Mouse (Mus musculus) cerebellum, adult 2 months (tissue): Measurements from ENCODE around the gene Cacna1a. TPM values are rescaled to one million over a fixed set of nuclear protein-coding genes. Genes with fewer than 3 reads are reported as not detected.
A peak's percentile ranks its signal among the peaks of the same experiment; 100 is the strongest.

ENCODE experiments used
- DNase-seq, 2 experiments: peaks; one replicate each; pipeline ENCODE4 v3.0.0; 2021
- H3K27ac ChIP-seq: fragments of 200-500 bp; 2 replicates; pipeline ENCODE4 v1.5.1; 2012; ENCODE audit warnings: low read length, control low read depth, inconsistent platforms; ENCODE audit not compliant: insufficient read depth
- H3K27me3 ChIP-seq: fragments of 200-500 bp; 2 replicates; pipeline ENCODE4 v1.6.1; 2012; ENCODE audit warnings: inconsistent platforms, mild to moderate bottlenecking, low read length, moderate library complexity; ENCODE audit not compliant: control insufficient read depth, insufficient read depth
- H3K4me1 ChIP-seq: fragments of 200-500 bp; 2 replicates; pipeline ENCODE4 v1.6.1; 2011; ENCODE audit warnings: low read length; ENCODE audit not compliant: control insufficient read depth, insufficient read depth
- H3K4me3 ChIP-seq: fragments of 200-500 bp; replicated peaks from 2 replicates; pipeline ENCODE3; 2011; ENCODE audit warnings: mild to moderate bottlenecking, low read depth, low read length, control low read depth; ENCODE audit not compliant: insufficient read depth
- CTCF ChIP-seq: fragments of 200-500 bp; IDR thresholded peaks from 2 replicates; pipeline ENCODE4 v1.5.1; 2011; ENCODE audit warnings: low read depth, mild to moderate bottlenecking, control low read depth, low read length, moderate library complexity, borderline replicate concordance; ENCODE audit not compliant: insufficient read depth
- POLR2A ChIP-seq: fragments of 200-500 bp; IDR thresholded peaks from 2 replicates; pipeline ENCODE4 v1.6.1; 2011; ENCODE audit warnings: low read length, control low read depth, borderline replicate concordance; ENCODE audit not compliant: insufficient read depth
- WGBS: fragments of 180-500 bp; shearing (Covaris S2); methylation state at CpG from one replicate; pipeline ENCODE4 v1.1.7; 2018; 5-methylcytosine and 5-hydroxymethylcytosine counted together
- polyA plus RNA-seq: library from polyadenylated mRNA; depleted of rRNA; stranded (reverse); fragments of >200 nt; gene quantifications from 2 replicates; pipeline ENCODE4 v1.2.3, GENCODE M21; 2012

Gene Cacna1a
- polyA plus RNA-seq, 1 experiment = 220 TPM

GRCm38 (mm10) chr8:84458853-84459252 is 70.6 kb downstream of the Cacna1a start:
- TF ChIP-seq POLR2A = no peak
- no peak for TF ChIP-seq CTCF
- Histone ChIP-seq H3K4me3 (no peak overlapping the region), H3K4me1 (peaks cover 49% of the 10 kb centered on the region), H3K27ac (peak overlapping the region; percentile 77), H3K27me3 (no peaks in the 10 kb centered on the region)
- DNase-seq = peak; percentile 40 to 42
- WGBS = 37% methylated on average over 7 of the region's 7 CpGs

- 7% methylated on average over 5 of the region's 5 CpGs for WGBS
- TF ChIP-seq POLR2A (no peak), CTCF (no peak)
- peak overlapping the region; percentile 77 for H3K27ac ChIP-seq
- peak; percentile 68 to 75 for DNase-seq
- H3K4me1 ChIP-seq = peaks cover 47% of the 10 kb centered on the region
- H3K4me3 ChIP-seq = no peak overlapping the region
- H3K27me3 ChIP-seq = no peaks in the 10 kb centered on the region
These were observed 71.0 kb downstream of the Cacna1a start for GRCm38 (mm10) chr8:84459276-84459675.

GRCm38 (mm10) chr8:84460698-84461097 is 72.5 kb downstream of the Cacna1a start:
- no peak for DNase-seq
- no peak overlapping the region for H3K4me3 ChIP-seq
- no peaks in the 10 kb centered on the region for H3K27me3 ChIP-seq
- peaks cover 45% of the 10 kb centered on the region for H3K4me1 ChIP-seq
- 86% methylated on average over 2 of the region's 2 CpGs for WGBS
- no peak for TF ChIP-seq CTCF
- TF ChIP-seq POLR2A = no peak
- no peak overlapping the region; the same call in 1 of the 2 replicates for H3K27ac ChIP-seq

GRCm38 (mm10) chr8:84466932-84467331 is 78.7 kb downstream of the Cacna1a start:
- Histone ChIP-seq H3K4me3 (no peak overlapping the region), H3K27me3 (no peaks in the 10 kb centered on the region), H3K27ac (peak overlapping the region; percentile 44; the same call in 1 of the 2 replicates), H3K4me1 (peaks cover 51% of the 10 kb centered on the region)
- WGBS = 3% methylated on average over 1 of the region's 1 CpGs
- no peak for TF ChIP-seq CTCF
- TF ChIP-seq POLR2A = no peak
- DNase-seq = peak; percentile 64 to 90

- Histone ChIP-seq H3K4me1 (peaks cover 67% of the 10 kb centered on the region), H3K4me3 (no peak overlapping the region), H3K27me3 (no peaks in the 10 kb centered on the region), H3K27ac (no peak overlapping the region)
- TF ChIP-seq CTCF (no peak), POLR2A (no peak)
- no peak for DNase-seq
- 29% methylated on average over 4 of the region's 4 CpGs for WGBS
These were observed 80.8 kb downstream of the Cacna1a start for GRCm38 (mm10) chr8:84469076-84469475.

- WGBS = 16% methylated on average over 9 of the region's 9 CpGs
- Histone ChIP-seq H3K4me3 (no peak overlapping the region), H3K4me1 (peaks cover 69% of the 10 kb centered on the region), H3K27ac (peak overlapping the region; percentile 83), H3K27me3 (no peaks in the 10 kb centered on the region)
- peak; percentile 74 to 86 for DNase-seq
- TF ChIP-seq CTCF = no peak
- no peak for TF ChIP-seq POLR2A
These were observed 83.2 kb downstream of the Cacna1a start for GRCm38 (mm10) chr8:84471271-84471995.

GRCm38 (mm10) chr8:84474456-84474855 is 86.2 kb downstream of the Cacna1a start:
- Histone ChIP-seq H3K4me3 (no peak overlapping the region), H3K4me1 (peaks cover 71% of the 10 kb centered on the region), H3K27ac (no peak overlapping the region), H3K27me3 (no peaks in the 10 kb centered on the region)
- TF ChIP-seq CTCF (peak; percentile 33; the same call in 1 of the 2 replicates), POLR2A (no peak)
- no peak for DNase-seq
- 70% methylated on average over 1 of the region's 1 CpGs for WGBS

- H3K4me3 ChIP-seq = no peak overlapping the region
- H3K27ac ChIP-seq = no peak overlapping the region
These were observed 89.1 kb downstream of the Cacna1a start for GRCm38 (mm10) chr8:84477341-84477740.

More at GRCm38 (mm10) chr8:84477341-84477740, 89.1 kb downstream of the Cacna1a start:
- TF ChIP-seq POLR2A (no peak), CTCF (no peak)
- WGBS = 36% methylated on average over 3 of the region's 3 CpGs
- DNase-seq = no peak
- no peaks in the 10 kb centered on the region for H3K27me3 ChIP-seq
- H3K4me1 ChIP-seq = peaks cover 63% of the 10 kb centered on the region
